Mouse (Mus musculus) gastrocnemius, postnatal 4 days (tissue): ENCODE data around the gene Mapre1. TPM values are rescaled to one million over a fixed set of nuclear protein-coding genes. Genes with fewer than 3 reads are reported as not detected.
A peak's percentile ranks its signal among the peaks of the same experiment; 100 is the strongest.

Source experiments
- DNase-seq, 2 experiments: peaks; one replicate each; pipeline ENCODE4 v3.0.0; 2021 to 2022; ENCODE audit warnings: low spot score in 2 of 2, mixed read lengths in 2 of 2
- total RNA-seq, 2 experiments: library from RNA; stranded (reverse); gene quantifications; 2 replicates each; pipeline ENCODE4 v1.2.3; 2021

Mapre1 gene
- total RNA-seq, 2 experiments from 2014 or later, result 110 to 127 TPM

- DNase-seq, result no peak
Observed at GRCm38 (mm10) chr2:153775472-153775871, 34.4 kb downstream of the Mapre1 start.

GRCm38 (mm10) chr2:153778638-153779362, 37.7 kb downstream of the Mapre1 start:
- peak; percentile 71 to 83 for DNase-seq

GRCm38 (mm10) chr2:153779394-153779981, 38.4 kb downstream of the Mapre1 start, which contains the start of gene Efcab8:
Gene Efcab8 (plus strand): TSS chr2:153779931.
- DNase-seq, result no peak

GRCm38 (mm10) chr2:153781181-153781580, 40.1 kb downstream of the Mapre1 start:
- DNase-seq, result no peak

- peak in 1 of 2 experiments; percentile 43 for DNase-seq
Observed at GRCm38 (mm10) chr2:153784668-153785067, 43.6 kb downstream of the Mapre1 start.

- no peak for DNase-seq
Observed at GRCm38 (mm10) chr2:153793366-153793765, 52.3 kb downstream of the Mapre1 start.

GRCm38 (mm10) chr2:153795090-153795489, 54.0 kb downstream of the Mapre1 start:
- DNase-seq, result no peak

GRCm38 (mm10) chr2:153807464-153807863, 66.4 kb downstream of the Mapre1 start:
- DNase-seq, result peak in 1 of 2 experiments; percentile 37

- DNase-seq, result no peak
Observed at GRCm38 (mm10) chr2:153808146-153808545, 67.1 kb downstream of the Mapre1 start.

GRCm38 (mm10) chr2:153808841-153809240, 67.8 kb downstream of the Mapre1 start:
- DNase-seq, result no peak

- no peak for DNase-seq
Observed at GRCm38 (mm10) chr2:153809921-153810320, 68.8 kb downstream of the Mapre1 start.

GRCm38 (mm10) chr2:153822005-153822543, 81.0 kb downstream of the Mapre1 start:
- no peak for DNase-seq

Other genes with a start within 250 kb of the Mapre1 start
- not detected for gene 4930404H24Rik, start 248.5 kb upstream of the Mapre1 start, total RNA-seq
- 1 to 10 TPM; 7.5 to 9.1 TPM for gene Nol4l, start 211.3 kb upstream of the Mapre1 start, total RNA-seq
- gene Commd7, start 108.5 kb upstream of the Mapre1 start, total RNA-seq, result 10 to 100 TPM; 27.2 to 27.7 TPM
- gene Dnmt3b, start 91.8 kb upstream of the Mapre1 start, total RNA-seq, result 1 to 10 TPM; 3.5 to 3.8 TPM
- gene Dnmt3c, start 44.6 kb upstream of the Mapre1 start, total RNA-seq, result under 1 TPM in 1 of 2 experiments, not detected in 1; 0.83 TPM
- gene Efcab8, start 38.7 kb downstream of the Mapre1 start, total RNA-seq, result under 1 TPM; 0.26 to 0.34 TPM
- gene Sun5, start 129.8 kb downstream of the Mapre1 start, total RNA-seq, result not detected
- gene Bpifb2, start 133.8 kb downstream of the Mapre1 start, total RNA-seq, result not detected
- gene Bpifb6, start 159.1 kb downstream of the Mapre1 start, total RNA-seq, result not detected
- gene Bpifb3, start 177.0 kb downstream of the Mapre1 start, total RNA-seq, result not detected
- not detected for gene Bpifb4, start 196.9 kb downstream of the Mapre1 start, total RNA-seq
- not detected for gene Bpifa6, start 233.7 kb downstream of the Mapre1 start, total RNA-seq